8 mouse cellular contexts compared by ENCODE assay signal in genomic region chr3:118429825-118430630, GRCm38 (mm10).
DNase-seq lines count a peak whose midpoint lies in the region; ATAC-seq lines count a peak whose summit lies in the region.

No protein-coding gene starts in this region.

- peak overlapping the region; percentile 37; the same call in 1 of the 2 replicates for H3K9ac ChIP-seq in embryonic facial prominence, embryonic 13.5 days
- peak overlapping the region; percentile 85 for H3K9ac ChIP-seq in midbrain, embryonic 15.5 days

- peaks cover 35% of the 10 kb centered on the region for H3K4me1 ChIP-seq in embryonic facial prominence, embryonic 13.5 days
- H3K4me1 ChIP-seq in midbrain, embryonic 15.5 days: peaks cover 21% of the 10 kb centered on the region

- H3K27me3 ChIP-seq in embryonic facial prominence, embryonic 13.5 days: peaks cover 65% of the 10 kb centered on the region
- H3K27me3 ChIP-seq in midbrain, embryonic 15.5 days (replicated peaks): no peaks in the 10 kb centered on the region

- H3K4me3 ChIP-seq in embryonic facial prominence, embryonic 13.5 days: peak overlapping the region; percentile 35
- peak overlapping the region; percentile 69 for H3K4me3 ChIP-seq in midbrain, embryonic 15.5 days

- H3K27ac ChIP-seq in embryonic facial prominence, embryonic 13.5 days: no peak overlapping the region
- H3K27ac ChIP-seq in midbrain, embryonic 15.5 days: peak overlapping the region; percentile 93

- no peak for DNase-seq in frontal cortex, adult 2 months (ENCODE audit: extremely low spot score in 1 of 2, low spot score in 1 of 2)
- peak; percentile 68 for DNase-seq in MN1 (ENCODE audit: low spot score)
- DNase-seq in layer of hippocampus, adult 18-20 months (ENCODE audit: low spot score in 2 of 2): peak; percentile 71 to 76
- DNase-seq in testis, postnatal 14 days (ENCODE audit: low spot score): no peak

- H3K36me3 ChIP-seq in embryonic facial prominence, embryonic 13.5 days: no peaks in the 10 kb centered on the region
- H3K36me3 ChIP-seq in midbrain, embryonic 15.5 days (replicated peaks): no peaks in the 10 kb centered on the region

- 6% methylated on average over 29 of the region's 29 CpGs for WGBS in embryonic facial prominence, embryonic 13.5 days
- WGBS in midbrain, embryonic 15.5 days: 2% methylated on average over 29 of the region's 29 CpGs

- ATAC-seq in frontal cortex, adult (ENCODE audit: low TSS enrichment): peak; percentile 52
- ATAC-seq in embryonic facial prominence, embryonic 13.5 days (ENCODE audit: insufficient number of reproducible peaks, insufficient read depth, low FRiP score, low TSS enrichment, low read depth): no peak
- peak; percentile 66 for ATAC-seq in midbrain, embryonic 15.5 days (replicated peaks)
- no peak for ATAC-seq in megakaryocyte-erythroid progenitor cell, adult 5-6 weeks (replicated peaks; ENCODE audit: low FRiP score, low TSS enrichment, poor library complexity, severe bottlenecking)

- H3K4me2 ChIP-seq in embryonic facial prominence, embryonic 13.5 days: peak overlapping the region; percentile 57
- peak overlapping the region; percentile 96 for H3K4me2 ChIP-seq in midbrain, embryonic 15.5 days

- H3K9me3 ChIP-seq in embryonic facial prominence, embryonic 13.5 days: no peaks in the 10 kb centered on the region
- H3K9me3 ChIP-seq in midbrain, embryonic 15.5 days: no peaks in the 10 kb centered on the region

Comparison
In these comparisons a context has a peak if more than half of its experiments do, and no peak if none do; other contexts are left out.
1. ATAC-seq: peak in frontal cortex, adult (single experiment) and midbrain, embryonic 15.5 days (single experiment); none in embryonic facial prominence, embryonic 13.5 days (single experiment) and megakaryocyte-erythroid progenitor cell, adult 5-6 weeks (single experiment).
2. DNase-seq: peak in MN1 (single experiment) and layer of hippocampus, adult 18-20 months (2 of 2); none in frontal cortex, adult 2 months (0 of 2) and testis, postnatal 14 days (single experiment).